Mouse (Mus musculus) neural tube, embryonic 13.5 days (tissue): Measurements from ENCODE around the gene Ms4a4c. TPM values are rescaled to one million over a fixed set of nuclear protein-coding genes. Genes with fewer than 3 reads are reported as not detected.
"Not testable (repeated sequence)": the region's sequence is repeated elsewhere in the genome, so short reads cannot be mapped to it uniquely, and the experiment has no call there.

Source experiments
- ATAC-seq: fragments of 200-750 bp; cut with Nextera tagmentation; 2 replicates; pipeline ENCODE4 v1.8.0; 2017; ENCODE audit warnings: low read depth, mild to moderate bottlenecking, moderate TSS enrichment, moderate library complexity
- H3K27ac ChIP-seq: fragments of 300-500 bp; sonication (generic); replicated peaks from 2 replicates; pipeline ENCODE4 v1.5.1; 2015; ENCODE audit warnings: moderate library complexity, mild to moderate bottlenecking, inconsistent platforms
- H3K27me3 ChIP-seq: fragments of 300-500 bp; sonication (generic); 2 replicates; pipeline ENCODE4 v1.6.1; 2015; ENCODE audit warnings: mild to moderate bottlenecking, inconsistent platforms
- H3K36me3 ChIP-seq: fragments of 300-500 bp; sonication (generic); 2 replicates; pipeline ENCODE4 v1.6.1; 2015; ENCODE audit warnings: mild to moderate bottlenecking, inconsistent platforms
- H3K4me1 ChIP-seq: fragments of 300-500 bp; sonication (generic); replicated peaks from 2 replicates; pipeline ENCODE4 v1.6.1; 2015; ENCODE audit warnings: inconsistent platforms
- H3K4me2 ChIP-seq: fragments of 300-500 bp; sonication (generic); 2 replicates; pipeline ENCODE4 v1.6.1; 2015; ENCODE audit warnings: inconsistent platforms, mild to moderate bottlenecking, moderate library complexity
- H3K4me3 ChIP-seq: fragments of 300-500 bp; sonication (generic); 2 replicates; pipeline ENCODE4 v1.5.1; 2015; ENCODE audit warnings: mild to moderate bottlenecking, inconsistent platforms
- H3K9ac ChIP-seq: fragments of 300-500 bp; sonication (generic); 2 replicates; pipeline ENCODE4 v1.6.1; 2015; ENCODE audit warnings: moderate library complexity, mild to moderate bottlenecking, inconsistent platforms
- H3K9me3 ChIP-seq: fragments of 300-500 bp; sonication (generic); 2 replicates; pipeline ENCODE4 v1.6.1; 2016; ENCODE audit warnings: inconsistent platforms
- WGBS: fragments of 180-500 bp; shearing (Covaris S2); methylation state at CpG from one replicate; pipeline ENCODE4 v1.1.7; 2015; 5-methylcytosine and 5-hydroxymethylcytosine counted together
- polyA plus RNA-seq: library from polyadenylated mRNA; unstranded; fragments of >200 nt; fragmentation: Nextera tagmentation; extraction: Ambion mirVana; gene quantifications from 2 replicates; pipeline ENCODE4 v1.2.1, GENCODE M21; 2015

The Ms4a4c gene
- polyA plus RNA-seq, 1 experiment from 2014 or later = 0.11 TPM

DNA sequence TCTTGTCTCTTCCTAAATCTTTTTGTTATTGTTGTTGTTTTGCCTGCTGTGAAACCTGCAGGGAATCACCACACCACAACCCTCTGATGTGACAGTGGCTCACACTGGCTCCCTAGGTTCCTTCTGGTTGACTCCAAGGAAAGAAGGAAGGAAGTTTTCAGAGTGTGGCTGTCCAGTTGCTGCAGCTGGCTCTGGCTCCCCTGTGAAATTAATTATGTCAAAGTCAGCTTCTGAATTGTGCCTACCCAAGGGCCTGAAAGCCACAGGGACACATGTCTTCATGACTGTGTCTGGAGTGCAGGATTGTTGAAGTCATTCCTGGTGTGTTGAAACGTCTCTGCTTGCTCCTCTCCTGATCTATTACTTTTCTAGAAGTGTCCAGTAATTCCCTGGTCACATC lies 63.8 kb downstream of the Ms4a4c start:
- H3K4me3 ChIP-seq, H3K9ac ChIP-seq, H3K9me3 ChIP-seq, H3K27me3 ChIP-seq, ATAC-seq, H3K27ac ChIP-seq, H3K4me1 ChIP-seq, H3K4me2 ChIP-seq, H3K36me3 ChIP-seq: not testable (repeated sequence)
- WGBS = 65% methylated on average over 1 of the region's 1 CpGs

DNA sequence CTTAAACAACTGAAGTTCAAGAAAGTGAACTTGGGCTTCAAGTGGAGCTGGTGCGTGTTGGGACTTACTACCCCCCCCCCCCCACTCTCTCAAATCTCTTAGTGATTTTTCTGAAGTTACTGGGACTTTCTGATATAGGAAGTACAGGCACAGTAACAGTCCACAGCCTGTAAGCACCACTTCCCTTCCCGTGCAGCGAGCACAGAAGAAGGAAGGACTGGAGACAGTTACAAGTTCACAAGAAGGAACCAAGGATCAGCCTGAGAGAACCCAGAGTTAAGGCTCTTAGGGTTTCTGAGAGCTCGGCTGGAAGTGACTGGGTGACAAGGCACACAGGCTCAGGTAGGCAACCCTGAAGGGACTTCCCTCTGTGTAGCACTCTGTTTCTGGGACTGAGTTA lies 64.6 kb downstream of the Ms4a4c start, which contains the start of gene Ms4a6c:
Gene Ms4a6c, plus strand, starts transcription at position 152 of the 400 bp plus-strand sequence.
- not testable (repeated sequence) for H3K36me3 ChIP-seq, H3K27me3 ChIP-seq, H3K4me2 ChIP-seq, H3K27ac ChIP-seq, H3K4me3 ChIP-seq, H3K9ac ChIP-seq, ATAC-seq, H3K9me3 ChIP-seq, H3K4me1 ChIP-seq
- WGBS = 97% methylated on average over 4 of the region's 4 CpGs

Other genes with a start within 250 kb of the Ms4a4c start
- gene 1700025F22Rik, start 239.4 kb upstream of the Ms4a4c start, polyA plus RNA-seq = not detected in 2 replicates
- gene Ms4a13, start 208.0 kb upstream of the Ms4a4c start, polyA plus RNA-seq = not detected in 2 replicates
- not detected in 2 replicates for gene Ms4a12, start 172.3 kb upstream of the Ms4a4c start, polyA plus RNA-seq
- not detected in 2 replicates for gene Ms4a1, start 138.5 kb upstream of the Ms4a4c start, polyA plus RNA-seq
- not detected in 2 replicates for gene Ms4a5, start 120.9 kb upstream of the Ms4a4c start, polyA plus RNA-seq
- gene Ms4a14, start 90.3 kb upstream of the Ms4a4c start, polyA plus RNA-seq = 0.08 TPM in 1 of 2 replicates, not detected in the other
- 3.9 and 4.3 TPM in 2 replicates for gene Ms4a7, start 68.6 kb upstream of the Ms4a4c start, polyA plus RNA-seq
- 3.2 and 3.6 TPM in 2 replicates for gene Ms4a4a, start 29.2 kb upstream of the Ms4a4c start, polyA plus RNA-seq
- gene Ms4a4b, start 38.8 kb downstream of the Ms4a4c start, polyA plus RNA-seq = not detected in 2 replicates
- 2.9 and 3.3 TPM in 2 replicates for gene Ms4a6c, start 64.6 kb downstream of the Ms4a4c start, polyA plus RNA-seq
- not detected in 2 replicates for gene Gm8369, start 81.2 kb downstream of the Ms4a4c start, polyA plus RNA-seq
- 3.7 and 3.8 TPM in 2 replicates for gene Ms4a6b, start 111.7 kb downstream of the Ms4a4c start, polyA plus RNA-seq
- gene Ms4a4d, start 132.0 kb downstream of the Ms4a4c start, polyA plus RNA-seq = 0.25 TPM in 1 of 2 replicates, not detected in the other
- 1.8 and 2.2 TPM in 2 replicates for gene Ms4a6d, start 200.1 kb downstream of the Ms4a4c start, polyA plus RNA-seq
- gene Ms4a2, start 218.9 kb downstream of the Ms4a4c start, polyA plus RNA-seq = 0.18 and 0.40 TPM in 2 replicates
- gene Ms4a3, start 236.1 kb downstream of the Ms4a4c start, polyA plus RNA-seq = 0.18 TPM in 1 of 2 replicates, not detected in the other